Mouse (Mus musculus): ENCODE measurements around the gene Rgs17. TPM values are rescaled to one million over a fixed set of nuclear protein-coding genes. Genes with fewer than 3 reads are reported as not detected.
A peak's percentile ranks its signal among the peaks of the same experiment; 100 is the strongest.

Rgs17 gene
- polyA plus RNA-seq, 1 experiment from 2014 or later: 0.93 TPM

GRCm38 (mm10) chr10:5823740-5824491 is 98.3 kb downstream of the Rgs17 start, which contains the start of gene Mtrf1l:
Gene Mtrf1l (minus strand): TSS chr10:5823910.
- Histone ChIP-seq H3K27me3 (no peaks in the 10 kb centered on the region), H3K9me3 (no peaks in the 10 kb centered on the region), H3K4me3 (peak within 1 kb of the TSS; percentile 93), H3K4me2 (replicated peaks) (peak within 1 kb of the TSS; percentile 65), H3K36me3 (peaks cover 13% of the 10 kb centered on the region), H3K27ac (peak within 1 kb of the TSS; percentile 93), H3K9ac (peak within 1 kb of the TSS; percentile 93), H3K4me1 (peaks cover 13% of the 10 kb centered on the region)
- ATAC-seq (ENCODE audit: insufficient number of reproducible peaks, insufficient read depth, low FRiP score, low TSS enrichment): peak; percentile 95
- under 1% methylated on average over 47 of the region's 47 CpGs for WGBS

GRCm38 (mm10) chr10:5823291-5823739 is 98.9 kb downstream of the Rgs17 start:
- Histone ChIP-seq H3K9me3 (no peaks in the 10 kb centered on the region), H3K36me3 (peaks cover 19% of the 10 kb centered on the region), H3K27ac (peak overlapping the region; percentile 93), H3K4me2 (replicated peaks) (peak overlapping the region; percentile 59), H3K9ac (peak overlapping the region; percentile 93), H3K4me1 (peaks cover 13% of the 10 kb centered on the region), H3K27me3 (no peaks in the 10 kb centered on the region), H3K4me3 (peak overlapping the region; percentile 93)
- WGBS: under 1% methylated on average over 37 of the region's 37 CpGs
- ATAC-seq (ENCODE audit: insufficient number of reproducible peaks, insufficient read depth, low FRiP score, low TSS enrichment): peak; percentile 17; the same call in 1 of the 2 replicates

- Histone ChIP-seq H3K36me3 (peaks cover 53% of the 10 kb centered on the region), H3K9me3 (no peaks in the 10 kb centered on the region), H3K9ac (no peak overlapping the region), H3K4me1 (peaks cover 13% of the 10 kb centered on the region), H3K4me3 (no peak overlapping the region), H3K27me3 (no peaks in the 10 kb centered on the region), H3K27ac (no peak overlapping the region), H3K4me2 (replicated peaks) (no peak overlapping the region)
- no peak for ATAC-seq (ENCODE audit: insufficient number of reproducible peaks, insufficient read depth, low FRiP score, low TSS enrichment)
- whole genome bisulfite sequencing: 95% methylated on average over 3 of the region's 3 CpGs
Measured at GRCm38 (mm10) chr10:5818772-5819171, 103.4 kb downstream of the Rgs17 start.

GRCm38 (mm10) chr10:5815968-5816367 is 106.2 kb downstream of the Rgs17 start:
- peaks cover 71% of the 10 kb centered on the region for H3K36me3 ChIP-seq
- no peak overlapping the region for H3K9ac ChIP-seq
- no peak overlapping the region for H3K27ac ChIP-seq

GRCm38 (mm10) chr10:5813724-5814123 is 108.5 kb downstream of the Rgs17 start:
- Histone ChIP-seq H3K36me3 (peaks cover 61% of the 10 kb centered on the region), H3K4me1 (no peaks in the 10 kb centered on the region), H3K27me3 (no peaks in the 10 kb centered on the region), H3K4me2 (replicated peaks) (no peak overlapping the region), H3K4me3 (no peak overlapping the region), H3K27ac (no peak overlapping the region), H3K9ac (no peak overlapping the region), H3K9me3 (no peaks in the 10 kb centered on the region)
- WGBS: 90% methylated on average over 11 of the region's 11 CpGs
- ATAC-seq (ENCODE audit: insufficient number of reproducible peaks, insufficient read depth, low FRiP score, low TSS enrichment): no peak

More at GRCm38 (mm10) chr10:5815968-5816367, 106.2 kb downstream of the Rgs17 start:
- WGBS: 97% methylated on average over 2 of the region's 2 CpGs
- no peaks in the 10 kb centered on the region for H3K4me1 ChIP-seq
- no peaks in the 10 kb centered on the region for H3K27me3 ChIP-seq
- H3K4me2 ChIP-seq (replicated peaks): no peak overlapping the region
- no peaks in the 10 kb centered on the region for H3K9me3 ChIP-seq
- ATAC-seq (ENCODE audit: insufficient number of reproducible peaks, insufficient read depth, low FRiP score, low TSS enrichment): no peak
- no peak overlapping the region for H3K4me3 ChIP-seq

GRCm38 (mm10) chr10:5807683-5808082 is 114.5 kb downstream of the Rgs17 start:
- Histone ChIP-seq H3K27ac (no peak overlapping the region), H3K27me3 (no peaks in the 10 kb centered on the region), H3K4me2 (replicated peaks) (no peak overlapping the region), H3K9me3 (no peaks in the 10 kb centered on the region), H3K36me3 (peaks cover 12% of the 10 kb centered on the region), H3K4me3 (no peak overlapping the region), H3K4me1 (peaks cover 12% of the 10 kb centered on the region), H3K9ac (no peak overlapping the region)
- 76% methylated on average over 2 of the region's 2 CpGs for WGBS
- ATAC-seq (ENCODE audit: insufficient number of reproducible peaks, insufficient read depth, low FRiP score, low TSS enrichment): no peak

GRCm38 (mm10) chr10:5806996-5807395 is 115.2 kb downstream of the Rgs17 start:
- no peak for ATAC-seq (ENCODE audit: insufficient number of reproducible peaks, insufficient read depth, low FRiP score, low TSS enrichment)
- 76% methylated on average over 4 of the region's 4 CpGs for WGBS
- no peak overlapping the region for H3K4me3 ChIP-seq
- H3K9ac ChIP-seq: no peak overlapping the region
- peaks cover 11% of the 10 kb centered on the region for H3K36me3 ChIP-seq
- H3K4me2 ChIP-seq (replicated peaks): no peak overlapping the region
- H3K27ac ChIP-seq: no peak overlapping the region
- no peaks in the 10 kb centered on the region for H3K9me3 ChIP-seq
- no peaks in the 10 kb centered on the region for H3K27me3 ChIP-seq
- peaks cover 19% of the 10 kb centered on the region for H3K4me1 ChIP-seq

GRCm38 (mm10) chr10:5806416-5806815 is 115.8 kb downstream of the Rgs17 start:
- Histone ChIP-seq H3K4me2 (replicated peaks) (peak overlapping the region; percentile 49), H3K27me3 (no peaks in the 10 kb centered on the region), H3K9me3 (no peaks in the 10 kb centered on the region), H3K4me1 (peaks cover 21% of the 10 kb centered on the region), H3K9ac (peak overlapping the region; percentile 54), H3K36me3 (peaks cover 12% of the 10 kb centered on the region), H3K27ac (peak overlapping the region; percentile 80), H3K4me3 (peak overlapping the region; percentile 91)
- no peak for ATAC-seq (ENCODE audit: insufficient number of reproducible peaks, insufficient read depth, low FRiP score, low TSS enrichment)
- 20% methylated on average over 8 of the region's 8 CpGs for WGBS

- peak; percentile 95 for ATAC-seq (ENCODE audit: insufficient number of reproducible peaks, insufficient read depth, low FRiP score, low TSS enrichment)
- H3K4me2 ChIP-seq (replicated peaks): peak overlapping the region; percentile 49
- peak overlapping the region; percentile 80 for H3K27ac ChIP-seq
- H3K27me3 ChIP-seq: no peaks in the 10 kb centered on the region
- H3K9me3 ChIP-seq: no peaks in the 10 kb centered on the region
- peak overlapping the region; percentile 91 for H3K4me3 ChIP-seq
- peaks cover 18% of the 10 kb centered on the region for H3K36me3 ChIP-seq
- peaks cover 21% of the 10 kb centered on the region for H3K4me1 ChIP-seq
- WGBS: under 1% methylated on average over 43 of the region's 43 CpGs
- H3K9ac ChIP-seq: peak overlapping the region; percentile 54
Measured at GRCm38 (mm10) chr10:5805731-5806307, 116.4 kb downstream of the Rgs17 start.

- H3K4me3 ChIP-seq: peak within 1 kb of the TSS; percentile 91
- H3K4me2 ChIP-seq (replicated peaks): peak within 1 kb of the TSS; percentile 86
- no peaks in the 10 kb centered on the region for H3K9me3 ChIP-seq
- H3K27ac ChIP-seq: peak within 1 kb of the TSS; percentile 80
- peaks cover 23% of the 10 kb centered on the region for H3K36me3 ChIP-seq
- peak; percentile 95 for ATAC-seq (ENCODE audit: insufficient number of reproducible peaks, insufficient read depth, low FRiP score, low TSS enrichment)
- WGBS: under 1% methylated on average over 42 of the region's 42 CpGs
- H3K4me1 ChIP-seq: peaks cover 21% of the 10 kb centered on the region
- H3K27me3 ChIP-seq: no peaks in the 10 kb centered on the region
- peak within 1 kb of the TSS; percentile 71 for H3K9ac ChIP-seq
Measured at GRCm38 (mm10) chr10:5805243-5805730, 116.9 kb downstream of the Rgs17 start, which contains the start of gene Fbxo5. Gene Fbxo5 (minus strand): TSS chr10:5805600.

- Histone ChIP-seq H3K27ac (peak overlapping the region; percentile 80), H3K4me2 (replicated peaks) (peak overlapping the region; percentile 86), H3K9ac (peak overlapping the region; percentile 71), H3K4me3 (peak overlapping the region; percentile 91), H3K27me3 (no peaks in the 10 kb centered on the region), H3K36me3 (peaks cover 29% of the 10 kb centered on the region), H3K4me1 (peaks cover 21% of the 10 kb centered on the region), H3K9me3 (no peaks in the 10 kb centered on the region)
- under 1% methylated on average over 21 of the region's 24 CpGs for WGBS
- ATAC-seq (ENCODE audit: insufficient number of reproducible peaks, insufficient read depth, low FRiP score, low TSS enrichment): peak; percentile 37
Measured at GRCm38 (mm10) chr10:5804691-5805156, 117.5 kb downstream of the Rgs17 start.
